ENCODE assay signal across 10 mouse cellular contexts in the genomic region with DNA sequence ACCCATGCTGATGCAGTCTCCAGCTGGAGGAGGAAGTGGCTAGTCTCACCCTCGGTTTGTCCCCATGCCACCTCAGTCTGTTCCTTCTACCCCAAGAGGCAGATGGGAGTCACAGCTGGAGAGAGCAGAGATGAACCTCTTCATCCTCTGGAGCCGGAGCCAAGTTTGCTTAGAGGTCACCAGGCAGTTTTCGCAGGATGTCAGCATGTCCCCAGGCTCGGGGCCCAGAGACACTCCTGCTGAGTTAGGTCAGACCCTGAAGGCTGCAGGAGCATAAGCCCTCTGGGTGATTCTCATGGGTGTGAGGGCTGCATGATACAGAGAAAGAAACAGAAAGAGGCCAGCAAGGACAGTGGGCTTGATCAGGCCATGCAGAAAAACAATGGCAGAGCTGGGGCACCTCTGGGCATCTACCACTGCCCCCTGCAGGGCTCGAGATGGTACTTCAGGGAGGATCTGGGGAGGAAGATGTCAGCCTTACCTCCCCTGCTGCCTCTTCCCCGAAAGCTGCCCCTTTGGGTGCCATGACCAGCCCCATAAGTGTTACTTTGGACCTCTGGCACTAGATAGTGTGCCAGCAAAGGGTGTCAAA. TPM values are rescaled to one million over a fixed set of nuclear protein-coding genes. Genes with fewer than 3 reads are reported as not detected.
A peak's percentile ranks its signal among the peaks of the same experiment; 100 is the strongest.
DNase-seq lines count a peak whose midpoint lies in the region; ATAC-seq and TF ChIP-seq lines count a peak whose summit lies in the region.
"Had no signal": no experiment of that assay in that cellular context is flagged by ENCODE, and none has a peak within 500 bp of the region (broad histone marks: within the 10 kb centered on the region; RNA-seq: fewer than 3 reads in every experiment).

No protein-coding gene starts in this region.

- DNase-seq in embryo, embryonic 11 days = peak; percentile 22
- no peak for DNase-seq in embryo, embryonic 9.5 days (ENCODE audit: extremely low spot score)
- DNase-seq in lung, postnatal 0 days (ENCODE audit: low spot score) = peak; percentile 26
- no peak for DNase-seq in lung, postnatal 25 days (ENCODE audit: low spot score)
- peak; percentile 51 for DNase-seq in R1 (ENCODE audit: low read depth, low spot score)
- DNase-seq in natural killer cell, adult 2 months (ENCODE audit: low spot score in 2 of 2) = no peak
- DNase-seq: layer of hippocampus, adult 9-11 months had no signal

- peaks cover 5% of the 10 kb centered on the region; the same call in 1 of the 2 replicates for H3K4me1 ChIP-seq in lung, postnatal 0 days (ENCODE audit: insufficient read depth, low read depth, low read length)
- H3K4me1 ChIP-seq in kidney, embryonic 14.5 days (ENCODE audit: control insufficient read depth, insufficient read depth, low read length) = peaks cover 19% of the 10 kb centered on the region; the same call in 1 of the 2 replicates

- H3K4me3 ChIP-seq in lung, postnatal 0 days (ENCODE audit: low read depth, low read length) = no peak overlapping the region
- H3K4me3 ChIP-seq in kidney, embryonic 14.5 days (ENCODE audit: low read length) = no peak overlapping the region
- H3K4me3 ChIP-seq: embryonic facial prominence, embryonic 15.5 days had no signal

- TF ChIP-seq CTCF in lung, postnatal 0 days (IDR thresholded peaks at IDR 0.05) = peak; percentile 65

- no peak for ATAC-seq in lung, postnatal 0 days
- ATAC-seq in megakaryocyte progenitor cell, adult 5-6 weeks (replicated peaks; ENCODE audit: poor library complexity) = peak; percentile 49
- no peak for ATAC-seq in kidney, embryonic 14.5 days (ENCODE audit: low FRiP score, low TSS enrichment)

- no peak overlapping the region for H3K27ac ChIP-seq in lung, postnatal 0 days (ENCODE audit: low read length)
- H3K27ac ChIP-seq in kidney, embryonic 14.5 days (ENCODE audit: low read depth, low read length) = no peak overlapping the region
- H3K27ac ChIP-seq: embryonic facial prominence, embryonic 15.5 days had no signal

- H3K9ac ChIP-seq in lung, postnatal 0 days (replicated peaks; ENCODE audit: low read depth) = no peak overlapping the region
- H3K9ac ChIP-seq in kidney, embryonic 14.5 days (ENCODE audit: low read depth, low read length) = no peak overlapping the region
- H3K9ac ChIP-seq: embryonic facial prominence, embryonic 15.5 days had no signal

- H3K4me2 ChIP-seq in lung, postnatal 0 days (replicated peaks; ENCODE audit: low read depth, low read length) = no peak overlapping the region
- no peak overlapping the region for H3K4me2 ChIP-seq in kidney, embryonic 14.5 days (replicated peaks; ENCODE audit: low read depth, low read length)

- no peak for TF ChIP-seq EP300 in lung, postnatal 0 days (IDR thresholded peaks at IDR 0.05)

- H3K36me3 ChIP-seq in lung, postnatal 0 days (ENCODE audit: insufficient read depth, low read length) = no peaks in the 10 kb centered on the region
- H3K36me3 ChIP-seq in kidney, embryonic 14.5 days (ENCODE audit: control insufficient read depth, insufficient read depth, low read length) = no peaks in the 10 kb centered on the region
- H3K36me3 ChIP-seq: embryonic facial prominence, embryonic 15.5 days had no signal

- H3K27me3 ChIP-seq in lung, postnatal 0 days (replicated peaks; ENCODE audit: insufficient read depth, low read length) = peaks cover 22% of the 10 kb centered on the region
- peaks cover 29% of the 10 kb centered on the region for H3K27me3 ChIP-seq in kidney, embryonic 14.5 days (ENCODE audit: control insufficient read depth, insufficient read depth, low read length)

- 65% methylated on average over 6 of the region's 6 CpGs for WGBS in lung, postnatal 0 days
- WGBS in kidney, embryonic 14.5 days = 78% methylated on average over 6 of the region's 6 CpGs

- H3K9me3 ChIP-seq in lung, postnatal 0 days (ENCODE audit: low read length) = no peaks in the 10 kb centered on the region
- no peaks in the 10 kb centered on the region for H3K9me3 ChIP-seq in kidney, embryonic 14.5 days (ENCODE audit: control insufficient read depth, low read length)
- H3K9me3 ChIP-seq: embryonic facial prominence, embryonic 15.5 days had no signal

RNA-seq across cellular contexts. Expression of a gene that starts 5.1 kb away (rescaled TPM):
- 1.2 and 1.5 TPM in 2 replicates for polyA plus RNA-seq in lung, postnatal 0 days (2015; fragmentation: Nextera tagmentation; extraction: Ambion mirVana)
- total RNA-seq in megakaryocyte progenitor cell, adult 5-6 weeks (2015) = not detected in 2 replicates
- total RNA-seq in megakaryocyte progenitor cell, adult 5-6 weeks (2017) = not detected in 2 replicates
- polyA plus RNA-seq in kidney, embryonic 14.5 days (2014; fragmentation: Nextera tagmentation; extraction: Ambion mirVana) = 0.51 and 0.59 TPM in 2 replicates

Comparison
In these comparisons a context has a peak if more than half of its experiments do, and no peak if none do; other contexts are left out.
1. DNase-seq: peak in embryo, embryonic 11 days (single experiment), lung, postnatal 0 days (single experiment) and R1 (single experiment); none in embryo, embryonic 9.5 days (single experiment), lung, postnatal 25 days (single experiment) and natural killer cell, adult 2 months (0 of 2).